Mouse (Mus musculus) embryonic facial prominence, embryonic 12.5 days (tissue): Measurements from ENCODE around the gene Sdhaf1. TPM values are rescaled to one million over a fixed set of nuclear protein-coding genes. Genes with fewer than 3 reads are reported as not detected.

ENCODE experiments used
- ATAC-seq: fragments of 200-750 bp; cut with Nextera tagmentation; 2 replicates; pipeline ENCODE4 v1.8.0; 2017; ENCODE audit not compliant: insufficient number of reproducible peaks, insufficient read depth, low FRiP score, low TSS enrichment
- H3K27ac ChIP-seq: fragments of 300-500 bp; sonication (generic); 2 replicates; pipeline ENCODE4 v1.5.1; 2016; ENCODE audit warnings: mild to moderate bottlenecking
- H3K27me3 ChIP-seq: fragments of 300-500 bp; sonication (generic); 2 replicates; pipeline ENCODE4 v1.6.1; 2016; ENCODE audit warnings: mild to moderate bottlenecking, moderate library complexity
- H3K36me3 ChIP-seq: fragments of 300-500 bp; sonication (generic); 2 replicates; pipeline ENCODE4 v1.6.1; 2016; ENCODE audit warnings: mild to moderate bottlenecking
- H3K4me1 ChIP-seq: fragments of 300-500 bp; sonication (generic); 2 replicates; pipeline ENCODE4 v1.6.1; 2016
- H3K4me2 ChIP-seq: fragments of 300-500 bp; sonication (generic); replicated peaks from 2 replicates; pipeline ENCODE4 v1.6.1; 2016; ENCODE audit warnings: mild to moderate bottlenecking, moderate library complexity
- H3K4me3 ChIP-seq: fragments of 300-500 bp; sonication (generic); 2 replicates; pipeline ENCODE4 v1.5.1; 2016; ENCODE audit warnings: mild to moderate bottlenecking
- H3K9ac ChIP-seq: fragments of 300-500 bp; sonication (generic); 2 replicates; pipeline ENCODE4 v1.6.1; 2016; ENCODE audit warnings: mild to moderate bottlenecking, moderate library complexity
- H3K9me3 ChIP-seq: fragments of 300-500 bp; sonication (generic); 2 replicates; pipeline ENCODE4 v1.6.1; 2016; ENCODE audit warnings: mild to moderate bottlenecking, moderate library complexity
- WGBS: fragments of 180-500 bp; shearing (Covaris S2); methylation state at CpG from one replicate; pipeline ENCODE4 v1.1.7; 2016; 5-methylcytosine and 5-hydroxymethylcytosine counted together
- polyA plus RNA-seq: library from polyadenylated mRNA; unstranded; fragments of >200 nt; fragmentation: Nextera tagmentation; extraction: Ambion mirVana; gene quantifications from 2 replicates; pipeline ENCODE4 v1.2.1, GENCODE M21; 2016

Sdhaf1 gene
- 21.8 and 23.4 TPM in 2 replicates for polyA plus RNA-seq

DNA sequence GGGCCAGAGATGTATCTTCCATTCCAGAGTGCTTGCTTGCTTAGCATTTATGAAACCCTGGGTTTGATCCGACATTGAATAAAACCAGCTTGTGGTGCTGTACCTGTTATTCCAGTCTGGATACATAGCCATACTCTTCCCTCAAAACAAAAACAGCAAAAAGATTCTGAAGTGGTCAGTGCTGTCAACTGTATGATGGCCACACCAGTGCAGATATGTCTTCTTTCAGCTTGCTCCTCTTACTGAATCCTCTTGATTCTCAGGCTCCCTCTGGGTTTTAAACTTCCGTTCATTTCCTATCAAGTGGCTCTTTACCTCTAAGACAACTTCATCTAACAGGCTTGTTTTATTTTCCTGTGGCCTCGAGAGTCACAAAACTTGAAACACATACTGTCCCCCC, at the start of gene Sdhaf1:
Gene Sdhaf1 (minus strand): TSS at position 101 of the 400 bp plus-strand sequence.
- Histone ChIP-seq H3K4me1 (peaks cover 8% of the 10 kb centered on the region), H3K4me3 (peak within 1 kb of the TSS; percentile 67), H3K27me3 (0 out of 2 replicates have a peak, but pooled peaks cover 1% of the 10 kb centered on the region), H3K9me3 (no peaks in the 10 kb centered on the region), H3K4me2 (peak within 1 kb of the TSS; percentile 63), H3K36me3 (peaks cover 3% of the 10 kb centered on the region; the same call in 1 of the 2 replicates), H3K27ac (no peak within 1 kb of the TSS), H3K9ac (peak within 1 kb of the TSS; percentile 39; the same call in 1 of the 2 replicates)
- ATAC-seq: no peak
- 75% methylated on average over 3 of the region's 3 CpGs for WGBS

DNA sequence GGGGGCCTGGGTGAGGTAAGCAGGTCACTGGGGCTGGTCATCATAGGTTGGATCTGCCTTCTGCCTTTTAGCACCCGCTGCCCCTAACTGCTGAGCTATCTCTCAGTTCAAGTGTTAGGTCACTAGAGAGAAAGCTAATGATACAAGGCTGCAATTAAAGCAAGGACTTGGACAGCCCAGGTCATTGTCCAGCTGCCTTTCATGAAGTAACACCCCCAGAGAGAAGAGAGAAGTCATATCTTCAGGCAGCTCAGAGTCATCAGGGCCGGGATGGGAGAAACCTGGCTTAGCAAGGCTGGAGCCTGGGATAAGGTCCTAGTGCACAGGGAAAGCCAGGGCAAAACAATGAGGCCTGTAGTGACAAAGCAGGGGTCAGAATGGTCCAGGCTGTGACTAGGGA, 43.8 kb upstream of the Sdhaf1 start:
- H3K4me3 ChIP-seq: no peak overlapping the region
- peaks cover 11% of the 10 kb centered on the region for H3K27me3 ChIP-seq
- no peaks in the 10 kb centered on the region for H3K9me3 ChIP-seq
- H3K9ac ChIP-seq: no peak overlapping the region
- 0 out of 2 replicates have a peak, but pooled peaks cover 4% of the 10 kb centered on the region for H3K4me1 ChIP-seq
- WGBS: 71% methylated on average over 2 of the region's 2 CpGs
- no peak overlapping the region for H3K4me2 ChIP-seq
- no peaks in the 10 kb centered on the region for H3K36me3 ChIP-seq
- ATAC-seq: no peak
- H3K27ac ChIP-seq: no peak overlapping the region

DNA sequence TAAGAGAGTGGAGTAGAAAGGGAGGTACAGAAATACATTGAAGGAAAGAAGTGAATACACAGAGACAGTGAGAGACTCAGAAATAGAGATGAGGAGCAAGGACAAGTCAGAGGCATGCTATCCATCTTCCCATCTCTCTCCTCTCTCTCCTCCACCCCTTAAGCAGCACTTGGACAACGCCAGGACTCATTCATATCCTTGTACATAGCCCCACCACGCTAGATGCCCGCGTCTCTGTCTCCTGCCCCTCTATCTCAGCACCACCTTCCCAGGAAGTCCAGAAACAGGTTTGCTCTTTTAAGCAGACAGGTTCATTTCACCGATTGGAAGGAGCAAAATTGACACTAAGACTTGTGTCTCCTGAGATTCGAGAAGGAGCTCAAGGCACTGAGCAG, 39.6 kb upstream of the Sdhaf1 start:
- peaks cover 11% of the 10 kb centered on the region for H3K27me3 ChIP-seq
- no peaks in the 10 kb centered on the region for H3K9me3 ChIP-seq
- 62% methylated on average over 6 of the region's 6 CpGs for WGBS
- no peak overlapping the region for H3K27ac ChIP-seq
- H3K9ac ChIP-seq: peak overlapping the region; percentile 80; the same call in 1 of the 2 replicates
- peak overlapping the region; percentile 77 for H3K4me2 ChIP-seq
- peaks cover 31% of the 10 kb centered on the region for H3K4me1 ChIP-seq
- H3K4me3 ChIP-seq: peak overlapping the region; percentile 71
- H3K36me3 ChIP-seq: peaks cover 15% of the 10 kb centered on the region
- no peak for ATAC-seq

DNA sequence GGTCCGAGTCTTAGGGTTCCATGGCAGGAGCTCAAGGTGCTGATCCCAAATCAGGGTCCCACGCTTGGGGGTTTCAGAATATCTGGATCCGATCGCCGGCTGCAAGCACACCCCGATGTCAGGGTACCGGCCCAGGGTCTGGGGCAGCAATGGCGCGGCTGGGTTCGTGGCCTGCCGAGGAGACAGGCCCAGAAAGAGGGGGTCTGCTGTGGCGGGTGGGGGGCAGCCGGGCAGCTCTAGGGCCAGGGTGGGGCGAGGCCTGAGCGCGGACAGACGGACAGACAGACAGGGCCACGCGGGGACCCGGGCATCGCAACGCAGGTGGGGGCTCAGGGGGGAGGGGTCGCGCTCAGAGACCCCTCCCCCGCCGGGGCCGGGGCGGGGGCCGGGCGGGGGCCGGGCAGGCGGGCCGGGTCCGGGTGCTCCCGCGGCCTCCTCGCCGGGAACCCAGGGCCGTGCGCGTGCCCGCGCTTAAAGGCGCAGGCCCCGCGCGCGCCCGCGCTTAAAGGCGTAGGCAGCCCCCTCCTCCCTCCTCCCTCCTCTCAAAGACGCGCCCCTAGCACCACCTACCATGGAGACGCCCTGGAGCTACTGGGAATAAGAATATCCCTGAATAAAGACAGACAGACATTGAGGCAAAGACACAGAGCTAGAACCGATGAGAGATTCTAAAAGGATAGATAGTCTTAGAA, 39.1 kb upstream of the Sdhaf1 start, which contains the start of gene Lrfn3:
Gene Lrfn3 (minus strand): TSS at position 121 of the 692 bp plus-strand sequence.
- Histone ChIP-seq H3K36me3 (peaks cover 19% of the 10 kb centered on the region), H3K4me3 (peak within 1 kb of the TSS; percentile 71), H3K27me3 (peaks cover 11% of the 10 kb centered on the region), H3K9ac (peak within 1 kb of the TSS; percentile 80), H3K4me1 (peaks cover 31% of the 10 kb centered on the region), H3K4me2 (peak within 1 kb of the TSS; percentile 77), H3K27ac (peak within 1 kb of the TSS; percentile 57; the same call in 1 of the 2 replicates), H3K9me3 (no peaks in the 10 kb centered on the region)
- WGBS: 1% methylated on average over 31 of the region's 55 CpGs
- ATAC-seq: no peak

DNA sequence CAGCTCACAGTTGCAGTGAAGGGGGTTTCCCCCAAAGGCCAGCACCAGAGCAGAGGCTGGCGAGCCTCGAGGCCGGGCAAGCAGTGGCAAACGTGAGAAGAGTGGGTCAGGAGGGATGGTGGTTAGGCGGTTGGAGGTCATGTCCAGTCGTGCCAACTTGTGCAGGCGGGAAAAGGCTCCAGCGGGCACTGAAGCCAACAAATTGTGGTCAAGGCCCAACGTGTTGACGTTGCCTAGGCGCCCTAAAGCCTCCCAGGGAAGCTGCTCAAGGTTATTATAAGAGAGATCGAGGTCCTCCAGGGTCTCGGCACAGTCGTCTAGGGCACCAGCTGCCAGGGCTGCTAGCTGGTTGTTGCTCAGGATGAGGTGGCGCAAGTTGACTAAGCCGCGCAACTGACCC, 36.3 kb upstream of the Sdhaf1 start:
- Histone ChIP-seq H3K9ac (no peak overlapping the region), H3K4me1 (peaks cover 31% of the 10 kb centered on the region), H3K27ac (no peak overlapping the region), H3K9me3 (no peaks in the 10 kb centered on the region), H3K4me3 (no peak overlapping the region), H3K36me3 (peaks cover 36% of the 10 kb centered on the region), H3K4me2 (no peak overlapping the region; the same call in 1 of the 2 replicates), H3K27me3 (peaks cover 11% of the 10 kb centered on the region)
- 89% methylated on average over 17 of the region's 17 CpGs for WGBS
- ATAC-seq: no peak

DNA sequence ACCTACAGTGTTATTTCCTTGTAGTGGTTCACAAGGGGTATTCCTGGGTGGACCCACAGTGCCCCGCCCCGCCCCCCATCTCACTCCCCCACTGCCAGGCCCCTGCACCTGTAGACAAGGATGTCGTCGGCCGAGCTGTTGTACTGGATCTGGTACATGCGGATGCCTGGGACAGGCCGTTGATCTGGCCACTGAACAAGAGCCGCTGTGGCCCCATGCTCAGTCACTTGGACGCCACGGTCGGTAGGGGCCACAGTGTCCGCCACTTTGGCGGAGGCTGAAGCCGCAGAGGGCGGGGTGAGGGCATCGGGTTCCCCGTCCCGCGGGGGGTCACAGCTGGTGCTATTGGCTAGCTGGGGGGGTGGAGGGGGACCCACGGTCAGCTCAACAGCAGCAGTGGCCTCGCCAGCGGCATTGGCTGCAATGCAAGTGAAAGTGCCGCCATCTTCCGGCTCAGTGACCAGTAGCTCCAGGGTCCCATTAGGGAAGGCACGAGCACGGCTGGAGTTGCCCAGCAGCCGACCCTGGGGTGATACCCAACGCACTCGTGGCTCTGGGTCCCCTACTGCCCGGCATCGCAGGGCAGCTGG, 35.7 kb upstream of the Sdhaf1 start:
- H3K4me3 ChIP-seq: no peak overlapping the region
- 84% methylated on average over 31 of the region's 31 CpGs for WGBS

DNA sequence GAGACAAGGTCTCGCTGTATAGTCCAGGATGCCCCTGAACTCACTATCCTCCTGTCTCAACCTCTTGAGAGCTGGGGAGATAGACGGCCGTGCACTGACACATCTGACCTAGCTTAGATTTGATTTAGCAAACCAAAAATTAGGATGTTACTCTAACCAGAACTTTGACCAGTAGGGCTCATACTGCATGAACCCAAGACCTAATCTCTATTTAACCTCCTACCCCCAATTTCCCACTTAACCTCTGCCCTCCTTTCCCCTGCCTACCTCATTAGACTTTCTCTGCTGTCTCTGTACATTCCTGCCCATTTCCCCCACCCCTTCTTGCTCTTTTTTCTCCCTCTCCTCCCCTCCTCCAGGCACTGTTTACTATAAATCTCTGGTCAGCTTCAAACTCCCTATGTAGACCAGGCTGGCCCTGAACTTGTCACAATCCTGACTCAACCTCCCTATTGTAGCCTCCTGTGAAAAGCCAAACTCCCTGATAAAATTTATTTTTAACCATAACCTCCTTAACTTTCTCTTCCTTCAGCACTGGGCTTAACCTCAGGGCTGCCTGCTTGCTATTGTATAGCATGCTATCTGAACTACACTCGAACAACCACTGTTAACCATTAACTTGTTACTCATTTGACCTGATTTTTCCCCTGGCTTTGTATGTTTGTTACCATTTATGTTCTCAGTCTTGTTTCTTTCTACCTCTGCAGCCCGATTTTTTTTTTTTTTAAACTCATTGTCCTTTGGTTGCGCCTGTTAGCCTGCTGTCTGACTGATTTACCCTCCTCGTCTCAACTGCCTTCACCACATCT, 34.9 kb upstream of the Sdhaf1 start:
- no peak overlapping the region for H3K9ac ChIP-seq
- no peak overlapping the region for H3K27ac ChIP-seq
- 0 out of 2 replicates have a peak, but pooled peaks cover under 1% of the 10 kb centered on the region for H3K27me3 ChIP-seq
- H3K4me2 ChIP-seq: no peak overlapping the region
- WGBS: 59% methylated on average over 7 of the region's 7 CpGs
- H3K36me3 ChIP-seq: peaks cover 38% of the 10 kb centered on the region
- no peak overlapping the region for H3K4me3 ChIP-seq
- no peak for ATAC-seq
- no peaks in the 10 kb centered on the region for H3K9me3 ChIP-seq
- peaks cover 30% of the 10 kb centered on the region for H3K4me1 ChIP-seq

More for the DNA sequence above, 35.7 kb upstream of the Sdhaf1 start:
- Histone ChIP-seq H3K9me3 (no peaks in the 10 kb centered on the region), H3K27me3 (peaks cover 9% of the 10 kb centered on the region; the same call in 1 of the 2 replicates), H3K4me1 (peaks cover 31% of the 10 kb centered on the region), H3K27ac (no peak overlapping the region), H3K9ac (no peak overlapping the region), H3K36me3 (peaks cover 38% of the 10 kb centered on the region), H3K4me2 (no peak overlapping the region; the same call in 1 of the 2 replicates)
- ATAC-seq: no peak

DNA sequence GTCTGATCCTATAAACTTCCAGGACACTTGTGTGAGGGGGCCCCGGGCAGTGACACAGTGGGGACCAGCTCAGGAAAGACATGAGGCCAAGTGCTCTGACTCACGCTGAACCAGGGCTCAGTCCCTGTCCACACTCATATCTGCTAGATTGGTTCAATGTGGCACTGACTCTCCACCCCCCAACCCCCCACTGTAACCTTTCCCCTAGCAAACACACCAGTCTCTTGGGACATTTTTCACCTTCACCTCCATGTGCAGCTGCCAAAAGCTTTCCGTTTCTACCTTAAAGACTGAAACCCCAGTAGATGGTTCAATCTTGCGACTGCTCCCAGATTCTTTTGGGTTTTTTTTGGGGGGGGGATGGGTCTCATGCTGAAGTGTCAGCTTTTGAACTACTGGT, 30.4 kb upstream of the Sdhaf1 start:
- Histone ChIP-seq H3K9ac (no peak overlapping the region), H3K27me3 (peaks cover 9% of the 10 kb centered on the region; the same call in 1 of the 2 replicates), H3K4me1 (peaks cover under 1% of the 10 kb centered on the region; the same call in 1 of the 2 replicates), H3K4me2 (no peak overlapping the region), H3K27ac (no peak overlapping the region), H3K9me3 (no peaks in the 10 kb centered on the region), H3K4me3 (no peak overlapping the region), H3K36me3 (peaks cover 23% of the 10 kb centered on the region)
- 63% methylated on average over 4 of the region's 4 CpGs for whole genome bisulfite sequencing
- ATAC-seq: no peak

DNA sequence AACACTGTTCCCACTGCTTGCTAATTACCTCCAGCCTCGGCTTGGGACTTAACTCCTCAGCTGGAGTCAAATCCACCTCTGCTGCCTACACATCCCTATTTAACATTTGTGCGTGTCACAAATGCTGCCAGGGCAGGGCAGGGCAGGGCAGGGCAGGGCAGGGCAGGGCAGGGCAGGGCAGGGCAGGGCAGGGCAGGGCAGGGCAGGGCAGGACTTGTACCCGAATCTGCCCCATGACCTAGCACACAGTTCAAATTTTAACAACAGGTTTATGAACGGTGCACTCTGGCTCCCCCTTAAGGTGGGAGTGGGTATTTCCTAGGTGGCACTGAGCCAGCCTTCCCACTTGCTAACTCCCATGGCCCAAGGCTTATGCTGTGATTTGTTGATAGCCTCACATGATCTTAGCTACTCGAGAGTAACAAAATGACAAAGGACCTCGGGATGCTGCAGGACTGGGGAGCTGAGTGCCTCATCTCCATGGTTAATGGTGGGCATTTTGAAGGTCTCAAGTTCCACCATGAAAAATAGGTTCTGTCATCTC, 29.7 kb upstream of the Sdhaf1 start:
- peaks cover 16% of the 10 kb centered on the region for H3K27me3 ChIP-seq
- WGBS: 9% methylated on average over 6 of the region's 6 CpGs
- no peak for ATAC-seq

DNA sequence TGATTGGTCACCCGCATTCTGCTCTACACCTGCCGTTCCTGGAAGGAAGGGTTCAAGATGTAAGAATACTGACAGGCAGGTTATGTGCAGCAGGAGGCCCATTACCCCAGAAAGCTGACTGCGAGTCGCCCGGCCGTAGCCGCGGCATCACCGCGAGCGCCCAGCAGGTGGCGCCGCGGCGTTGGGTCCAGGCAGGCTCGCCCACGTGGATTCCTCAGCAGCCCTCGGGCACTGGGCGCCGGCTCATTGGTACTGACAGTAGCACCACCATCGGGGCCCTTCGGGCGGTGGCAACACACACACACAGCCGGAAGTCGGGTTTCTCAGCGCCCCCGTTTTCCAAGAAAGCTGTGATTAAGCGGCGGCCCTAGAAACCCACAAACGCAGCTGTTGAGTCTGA, 24.1 kb upstream of the Sdhaf1 start:
- Histone ChIP-seq H3K4me3 (no peak overlapping the region), H3K4me1 (peaks cover 9% of the 10 kb centered on the region; the same call in 1 of the 2 replicates), H3K4me2 (no peak overlapping the region), H3K36me3 (no peaks in the 10 kb centered on the region), H3K27ac (no peak overlapping the region), H3K9me3 (no peaks in the 10 kb centered on the region), H3K9ac (no peak overlapping the region), H3K27me3 (peaks cover 32% of the 10 kb centered on the region)
- no peak for ATAC-seq
- WGBS: 1% methylated on average over 30 of the region's 30 CpGs

More for the DNA sequence above, 29.7 kb upstream of the Sdhaf1 start:
- H3K36me3 ChIP-seq: peaks cover 23% of the 10 kb centered on the region
- H3K9ac ChIP-seq: no peak overlapping the region
- no peak overlapping the region for H3K4me2 ChIP-seq
- H3K9me3 ChIP-seq: no peaks in the 10 kb centered on the region
- no peaks in the 10 kb centered on the region for H3K4me1 ChIP-seq
- no peak overlapping the region for H3K4me3 ChIP-seq
- H3K27ac ChIP-seq: no peak overlapping the region
